Mouse (Mus musculus) lung, postnatal 0 days (tissue): ENCODE measurements around the gene Snn.

ENCODE experiments used
- CTCF ChIP-seq: IDR thresholded peaks from 2 replicates; pipeline ENCODE4 v1.5.1; 2016; ENCODE audit warnings: antibody characterized with exemption, mild to moderate bottlenecking
- EP300 ChIP-seq: IDR thresholded peaks from 2 replicates; pipeline ENCODE4 v1.6.1; 2016; ENCODE audit warnings: antibody characterized with exemption, mild to moderate bottlenecking, control low read depth

- TF ChIP-seq EP300 (no peak), CTCF (peak; percentile 58)
These were observed 5.5 kb downstream of the Snn start, which contains the start of gene Litaf for GRCm38 (mm10) chr16:11066029-11066832.
